Mouse (Mus musculus): ENCODE measurements around the gene Romo1.
"Not testable (repeated sequence)": the region's sequence is repeated elsewhere in the genome, so short reads cannot be mapped to it uniquely, and the experiment has no call there.

Romo1 gene

DNA sequence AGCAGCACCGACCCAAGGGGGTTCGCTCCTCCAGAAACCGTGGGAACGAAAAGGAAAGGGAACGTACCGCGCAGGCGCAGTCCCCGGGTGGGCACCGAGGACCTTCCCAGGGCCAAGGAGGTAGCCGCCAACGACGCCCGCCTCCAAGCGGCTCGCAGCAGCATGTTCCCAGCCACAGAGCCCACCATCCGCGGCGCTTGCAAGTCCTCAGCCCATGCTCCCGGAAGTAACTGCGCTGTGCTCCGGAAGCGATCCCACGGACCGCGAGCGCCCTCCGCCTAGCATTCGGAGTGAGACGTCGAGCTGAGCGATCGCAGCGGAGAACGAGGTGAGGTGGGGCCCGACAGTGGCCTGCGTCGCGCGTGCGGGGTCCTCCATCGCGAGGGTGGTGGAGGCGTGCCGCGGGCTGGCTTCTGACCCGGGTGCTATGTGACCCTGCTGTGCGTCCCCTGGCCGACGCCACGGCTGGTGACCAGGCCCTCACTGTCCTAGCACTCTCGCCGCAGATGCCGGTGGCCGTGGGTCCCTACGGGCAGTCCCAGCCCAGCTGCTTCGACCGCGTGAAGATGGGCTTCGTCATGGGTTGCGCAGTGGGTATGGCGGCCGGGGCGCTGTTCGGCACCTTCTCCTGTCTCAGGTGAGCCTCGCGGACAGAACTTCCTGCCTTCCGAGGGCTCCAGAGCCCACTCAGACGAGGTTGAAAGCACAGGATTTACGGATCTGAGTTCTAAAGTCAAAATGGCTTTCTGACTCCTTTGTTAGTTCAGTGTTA is at the start of gene Romo1, which contains the start of gene Nfs1:
TSS of gene Romo1 (plus strand) at position 87 of the 772 bp plus-strand sequence.
TSS of gene Nfs1 (minus strand) at position 234 of the 772 bp plus-strand sequence.
- DNase-seq (ENCODE audit: low spot score) = peak; percentile 82

DNA sequence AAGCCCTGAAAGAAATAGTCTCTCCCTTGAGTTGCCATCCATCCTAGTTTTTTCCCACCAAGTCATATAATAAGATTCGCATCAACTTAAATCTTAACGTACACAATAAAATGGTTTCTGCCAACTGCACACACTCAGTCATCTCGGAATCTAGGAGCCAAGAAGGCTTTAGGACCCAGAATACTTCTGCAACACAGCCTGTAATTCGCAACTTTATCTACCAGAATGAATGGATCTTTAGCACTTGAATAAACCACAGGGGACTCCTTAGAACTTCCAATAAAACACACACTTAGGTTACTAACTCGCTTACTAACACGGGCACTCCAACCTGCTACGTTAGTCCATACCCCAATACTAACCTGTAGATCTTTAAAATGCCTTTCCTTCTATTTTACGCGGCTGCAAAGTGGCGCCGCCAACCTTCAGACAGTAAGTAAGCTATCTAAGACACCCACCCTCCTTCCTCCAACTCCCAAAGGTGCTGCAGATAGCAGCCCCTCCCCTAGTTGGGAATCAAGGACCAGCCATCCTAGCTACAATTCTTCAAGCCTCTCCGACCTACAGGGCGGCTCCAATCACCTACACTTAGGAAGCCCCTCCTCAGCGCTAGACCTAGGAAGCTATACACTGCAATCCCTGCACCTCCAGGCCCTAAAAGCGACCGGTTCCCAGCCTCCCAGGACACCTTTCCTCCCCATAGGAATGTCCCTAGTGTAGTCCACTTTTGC is 33.0 kb upstream of the Romo1 start:
- DNase-seq (ENCODE audit: low spot score) = peak; percentile 15

DNA sequence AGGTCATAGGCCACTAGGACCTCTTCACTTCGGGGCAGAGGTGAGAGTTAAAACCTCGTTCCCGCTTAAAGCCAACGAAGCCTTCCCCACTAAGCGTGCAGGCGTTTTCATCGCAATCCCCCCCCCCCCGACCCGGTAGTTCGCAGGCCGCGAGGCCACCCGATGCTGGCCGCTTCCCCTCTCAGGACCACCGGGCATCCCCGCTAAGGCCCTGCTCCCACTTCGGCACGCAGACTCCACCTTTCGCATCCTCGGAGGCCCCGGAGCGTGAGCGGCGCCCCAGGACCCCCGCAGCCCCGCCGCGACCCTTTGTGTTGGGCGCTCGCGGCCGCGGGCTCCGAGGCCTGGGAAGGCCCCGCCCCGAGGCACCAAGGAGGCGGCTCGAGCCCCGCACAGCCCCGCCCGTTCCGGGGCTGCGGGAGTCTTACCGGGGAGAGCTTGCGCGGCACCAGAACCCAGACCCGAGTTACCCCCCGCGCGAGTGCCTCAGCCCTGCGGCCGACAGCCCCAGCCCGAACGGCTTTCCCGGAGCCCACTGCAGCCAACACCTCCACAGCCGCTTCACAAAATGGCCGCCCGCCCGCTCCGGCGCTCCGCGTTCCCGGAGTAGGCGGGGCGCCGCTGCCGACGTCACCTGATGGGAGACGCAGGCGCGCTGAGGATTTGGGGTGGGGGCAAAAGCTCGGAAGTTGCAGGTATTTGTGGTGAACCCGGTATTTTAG is 32.3 kb upstream of the Romo1 start, which contains the start of the genes Cpne1 and Rbm12:
TSS of gene Cpne1 (minus strand) at position 608 of the 722 bp plus-strand sequence.
TSS of gene Rbm12 (minus strand) at position 621 of the 722 bp plus-strand sequence.
- DNase-seq (ENCODE audit: low spot score) = peak; percentile 74

DNA sequence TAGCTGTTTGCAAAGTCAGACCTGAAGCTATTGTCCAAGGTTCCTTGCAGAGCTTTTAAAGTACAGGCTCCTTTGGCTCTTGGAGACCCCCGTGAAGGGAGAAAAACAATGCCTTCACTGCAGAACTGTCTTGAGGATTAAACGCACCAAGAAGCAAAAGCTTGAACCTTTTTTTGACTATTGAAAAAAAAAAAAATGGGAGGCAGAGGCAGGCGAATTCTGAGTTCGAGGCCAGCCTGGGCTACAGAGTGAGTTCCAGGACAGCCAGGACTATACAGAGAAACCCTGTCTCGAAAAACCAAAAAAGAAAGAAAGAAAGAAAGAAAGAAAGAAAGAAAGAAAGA is 31.8 kb upstream of the Romo1 start:
- DNase-seq (ENCODE audit: low spot score) = not testable (repeated sequence)

DNA sequence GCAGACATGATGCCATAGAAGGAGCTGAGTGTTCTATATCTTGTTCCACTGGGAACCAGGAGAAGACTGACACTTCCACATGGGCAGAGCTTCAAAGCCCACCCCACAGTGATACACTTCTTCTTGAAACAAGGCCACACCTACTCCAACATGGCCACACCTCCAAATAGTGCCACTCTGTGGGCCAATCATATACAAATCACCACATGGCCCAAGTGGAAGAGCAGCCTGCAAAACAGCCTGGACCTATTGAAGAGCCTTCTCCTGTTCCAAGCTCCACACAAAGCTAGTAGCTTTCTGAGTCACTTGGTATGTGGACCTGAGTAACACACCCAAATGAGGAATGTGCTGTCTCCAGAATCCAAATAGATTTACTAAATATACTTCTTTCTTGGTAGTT is 24.3 kb upstream of the Romo1 start:
- no peak for DNase-seq (ENCODE audit: low spot score)

DNA sequence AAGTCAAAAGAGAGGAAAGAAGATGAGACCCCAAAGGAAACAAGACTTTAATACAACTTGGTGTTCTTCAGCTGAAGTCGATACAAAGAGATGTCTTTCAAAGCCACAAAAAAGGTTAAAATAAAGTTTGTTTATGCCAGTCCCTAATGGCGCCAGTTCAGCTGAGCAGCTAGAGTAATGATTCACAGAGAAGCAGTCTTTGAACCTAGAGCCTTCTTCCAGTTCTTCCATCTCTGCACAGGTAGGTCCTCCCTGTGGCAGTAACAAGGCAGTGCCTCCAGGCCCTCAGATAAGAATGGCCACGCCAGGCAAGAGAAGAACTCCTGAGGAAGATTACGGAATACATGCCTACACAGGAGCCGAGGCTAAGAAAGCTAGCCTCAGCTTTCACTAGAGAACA is 20.1 kb upstream of the Romo1 start:
- no peak for DNase-seq (ENCODE audit: low spot score)

DNA sequence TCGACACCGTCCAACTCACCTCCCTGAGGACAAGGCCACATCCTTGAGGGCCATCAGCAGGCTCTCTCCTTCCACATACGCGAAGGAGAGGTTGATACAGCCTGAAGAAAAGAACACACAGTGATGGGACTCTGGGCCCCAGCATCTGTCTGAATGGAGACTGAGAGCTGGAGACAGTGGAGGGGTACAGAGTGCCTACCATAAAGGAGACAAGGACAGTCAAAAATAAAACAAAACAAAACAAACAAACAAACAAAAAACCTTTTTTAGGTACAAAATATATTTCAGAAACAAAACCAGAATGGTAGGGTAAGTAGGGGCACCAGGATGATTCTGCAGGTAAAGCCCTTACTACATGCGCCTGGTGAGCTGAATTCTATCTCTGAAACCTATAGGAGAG is 16.8 kb upstream of the Romo1 start, which contains the start of gene Gm28036:
TSS of gene Gm28036 (minus strand) at position 101 of the 400 bp plus-strand sequence.
- DNase-seq (ENCODE audit: low spot score) = no peak

DNA sequence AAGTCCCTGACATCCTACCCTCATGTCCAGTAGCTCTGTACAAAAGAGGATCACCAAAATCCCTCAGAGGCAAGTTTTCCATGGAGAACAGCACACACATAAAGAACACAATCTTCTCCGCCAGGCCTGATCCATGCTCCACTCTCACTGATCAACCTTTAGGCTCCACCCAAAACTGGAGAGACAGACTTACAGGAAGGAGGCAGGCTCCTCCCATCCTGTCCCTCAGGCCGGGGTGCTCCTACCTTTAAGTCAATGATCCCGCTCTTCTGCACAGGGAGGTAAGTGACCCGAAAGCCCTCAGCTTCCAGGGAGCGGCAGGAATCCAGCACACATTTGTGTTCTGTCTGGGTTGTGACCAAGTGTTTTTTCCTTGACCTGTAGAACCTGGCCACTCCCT is 9.7 kb upstream of the Romo1 start:
- DNase-seq (ENCODE audit: low spot score) = no peak

DNA sequence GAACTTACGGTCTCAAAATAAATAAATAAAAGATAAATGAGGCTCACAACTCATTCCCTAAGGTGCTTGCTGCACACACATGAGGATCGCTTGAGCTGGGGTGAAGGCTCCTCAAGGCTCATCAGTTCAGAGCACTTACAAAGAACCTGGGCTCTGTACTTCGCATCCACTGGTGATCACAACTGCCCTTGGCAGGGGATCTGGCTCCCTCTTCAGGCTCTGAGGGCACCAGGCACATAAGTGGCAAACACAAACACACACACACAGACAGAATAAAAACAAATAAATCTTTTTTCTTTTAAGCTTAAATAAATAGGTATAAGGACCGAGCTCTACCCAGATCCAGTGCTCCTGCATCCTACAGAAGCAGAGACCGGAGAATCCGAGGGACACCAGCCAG is 8.1 kb upstream of the Romo1 start:
- DNase-seq (ENCODE audit: low spot score) = no peak

DNA sequence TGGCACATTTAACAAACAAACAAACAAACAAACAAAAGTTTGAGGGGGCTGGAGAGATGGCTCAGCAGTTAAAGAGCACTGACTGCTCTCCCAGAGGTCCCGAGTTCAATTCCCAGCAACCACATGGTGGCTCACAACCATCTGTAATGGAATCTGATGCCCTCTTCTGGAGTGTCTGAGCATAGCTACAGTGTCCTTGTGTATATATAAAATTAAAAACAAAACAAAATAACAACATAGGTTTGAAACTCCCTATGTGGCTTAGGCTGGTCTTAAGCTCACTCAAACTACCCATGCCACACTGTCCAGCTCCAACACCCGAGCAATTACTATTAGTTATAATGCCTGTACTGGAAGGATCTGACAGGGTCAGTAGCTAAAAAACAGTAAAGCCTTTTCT is 1.0 kb upstream of the Romo1 start:
- DNase-seq (ENCODE audit: low spot score) = no peak

DNA sequence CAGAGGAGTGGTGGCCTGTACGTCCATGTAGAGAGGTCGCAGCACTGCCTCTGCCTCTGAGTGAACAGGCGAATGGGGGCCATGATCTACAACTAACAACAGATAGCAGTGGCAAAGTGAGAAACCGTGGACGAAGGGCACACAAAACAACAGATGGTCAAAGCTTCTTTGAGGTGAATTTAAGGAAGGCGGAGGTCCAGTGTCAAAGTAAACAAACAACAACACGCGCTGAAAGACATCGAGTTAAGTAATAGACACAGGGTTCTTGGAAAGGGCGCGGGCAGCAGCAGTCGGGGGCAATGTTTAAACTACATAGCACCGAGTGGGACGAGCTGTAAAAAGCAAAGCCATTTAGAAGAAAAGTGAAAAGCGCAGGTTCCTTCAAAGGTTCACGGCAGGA is 472 bp upstream of the Romo1 start:
- no peak for DNase-seq (ENCODE audit: low spot score)

DNA sequence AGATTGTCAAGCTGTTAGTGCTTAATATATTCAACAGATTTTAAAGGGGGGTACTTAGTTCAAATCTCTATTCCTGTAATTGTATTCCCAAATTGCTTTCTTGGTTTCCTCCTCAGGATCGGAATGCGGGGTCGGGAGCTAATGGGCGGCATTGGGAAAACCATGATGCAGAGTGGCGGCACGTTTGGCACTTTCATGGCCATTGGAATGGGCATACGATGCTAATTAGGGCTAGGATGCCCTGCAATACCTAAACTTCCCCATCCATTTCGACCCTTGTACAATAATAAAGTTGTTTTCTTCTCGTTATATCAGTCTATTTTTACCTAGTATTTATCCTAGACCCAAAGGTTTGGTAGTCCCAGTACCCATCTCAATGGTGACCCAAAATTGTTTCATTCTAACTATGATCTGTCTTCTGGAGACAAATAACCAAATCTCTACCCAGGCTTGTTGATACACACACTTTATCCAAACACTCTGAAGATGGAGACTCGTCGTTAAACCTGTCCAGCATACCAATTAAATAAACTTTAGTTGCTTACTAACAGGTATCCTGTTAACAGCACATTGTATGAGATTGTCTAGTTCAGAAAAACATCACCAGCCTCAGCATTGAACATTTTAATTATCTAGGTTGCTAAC is 1.8 kb downstream of the Romo1 start:
- no peak for DNase-seq (ENCODE audit: low spot score)

DNA sequence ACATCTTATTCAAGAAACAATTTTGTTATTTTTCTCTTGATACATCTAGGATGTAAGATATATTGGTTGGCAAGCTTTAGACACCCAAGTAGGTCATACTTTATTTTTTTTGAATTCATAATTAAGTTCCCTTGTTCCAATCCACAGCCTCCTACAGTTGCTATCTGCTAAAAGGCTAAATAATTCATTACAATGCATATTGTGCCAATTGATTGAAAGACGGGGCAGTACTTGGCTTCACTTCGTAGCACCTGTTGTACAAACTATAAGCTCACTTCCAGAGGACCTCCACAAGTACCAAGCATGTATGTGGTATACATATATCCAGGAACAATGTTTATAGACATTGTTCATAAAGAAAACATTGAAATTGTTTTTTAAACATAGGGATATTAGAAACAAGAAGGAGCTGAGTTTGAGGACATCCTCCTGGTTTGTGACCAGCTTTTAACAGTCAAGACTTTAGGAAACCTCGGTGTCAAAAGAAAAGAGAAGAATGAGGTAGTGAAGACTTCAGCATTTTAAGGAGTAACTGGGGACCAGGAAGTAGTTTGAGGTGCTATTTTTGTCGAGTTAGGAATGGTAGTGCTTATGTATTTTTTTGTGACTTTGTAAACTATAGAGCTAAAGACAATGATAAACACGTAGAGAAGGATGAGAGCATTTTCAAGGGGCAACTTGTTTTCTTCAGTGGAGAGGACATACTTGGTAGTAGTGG is 2.6 kb downstream of the Romo1 start:
- DNase-seq (ENCODE audit: low spot score) = no peak

DNA sequence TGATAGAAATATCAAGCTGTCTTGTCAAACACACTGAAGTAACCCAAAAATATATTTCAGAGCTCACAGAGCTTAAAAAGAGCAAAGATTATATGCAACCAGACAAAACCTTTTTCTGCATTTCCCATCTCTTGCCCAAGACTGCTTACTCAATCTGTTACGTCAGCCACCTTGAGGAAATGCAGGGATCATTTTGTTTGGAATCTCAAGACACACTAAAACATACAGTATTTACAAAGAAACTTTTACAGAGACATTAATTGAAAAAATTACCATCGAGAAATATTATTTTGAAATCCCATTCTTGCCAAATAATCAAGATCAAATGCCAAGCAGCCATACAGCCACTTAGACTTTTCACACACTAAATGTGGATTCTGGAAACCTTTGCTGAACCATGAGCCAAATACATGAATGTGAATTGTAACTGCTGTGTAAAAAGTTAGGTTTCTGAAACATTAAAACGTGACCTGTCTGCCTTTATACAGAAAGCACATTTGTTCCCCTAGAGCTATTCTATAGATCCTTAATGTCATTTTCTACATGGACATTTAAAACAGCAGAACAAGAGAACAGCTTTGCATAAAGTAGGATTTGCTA is 3.6 kb downstream of the Romo1 start:
- DNase-seq (ENCODE audit: low spot score) = no peak

DNA sequence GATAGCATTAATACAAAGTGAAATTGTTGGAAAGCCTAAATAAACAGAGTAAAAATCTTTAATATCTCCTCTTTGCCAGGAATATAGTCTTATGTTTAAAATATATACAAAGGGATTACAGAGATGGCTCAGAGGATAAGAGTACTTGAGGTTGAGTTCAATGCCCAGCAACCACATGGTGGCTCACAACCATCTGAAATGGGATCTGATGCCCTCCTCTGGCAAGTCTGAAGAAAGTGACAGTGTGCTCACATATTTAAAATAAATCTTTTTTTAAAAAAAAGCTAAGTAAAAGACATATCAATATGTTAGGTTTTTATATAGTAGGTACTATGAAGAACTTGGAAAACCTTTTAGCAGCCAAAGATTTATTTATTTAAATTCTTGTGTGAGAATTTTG is 7.7 kb downstream of the Romo1 start:
- DNase-seq (ENCODE audit: low spot score) = no peak

DNA sequence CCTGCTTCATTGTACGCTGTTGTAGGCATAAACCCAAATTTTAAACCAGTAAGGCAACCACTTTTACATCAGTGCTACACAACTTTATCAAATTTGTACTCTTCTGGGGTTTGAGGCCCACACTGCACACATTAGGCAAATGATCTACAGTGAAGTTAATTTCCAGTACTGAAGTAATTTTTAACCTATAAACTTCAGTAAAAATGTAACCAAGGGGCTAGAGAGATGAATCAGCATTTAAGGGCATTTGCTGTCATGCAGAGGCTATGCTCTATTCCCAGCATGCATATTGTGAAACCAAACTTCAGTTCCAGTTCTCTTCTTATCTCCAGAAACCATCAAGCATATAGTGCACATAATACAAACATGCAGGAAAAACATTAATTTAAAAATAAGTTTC is 21.6 kb downstream of the Romo1 start:
- no peak for DNase-seq (ENCODE audit: low spot score)

DNA sequence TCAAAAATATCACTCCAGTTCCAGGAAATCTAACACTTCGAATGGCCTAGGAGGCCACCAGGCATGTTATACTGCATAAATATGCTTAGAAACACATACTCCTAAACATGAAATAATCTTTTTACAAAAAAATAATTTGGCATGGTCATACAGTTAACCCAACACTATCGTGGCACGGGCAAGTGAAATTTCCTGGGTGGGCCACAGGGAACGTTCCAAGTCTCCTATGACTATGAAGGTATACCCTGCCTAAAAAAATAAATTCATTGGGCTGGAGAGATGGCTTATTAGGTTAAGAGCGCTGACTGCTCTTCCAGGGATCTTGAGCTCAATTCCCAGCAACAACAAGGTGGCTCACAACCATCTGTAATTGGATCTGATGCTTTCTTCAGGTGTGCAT is 22.7 kb downstream of the Romo1 start:
- DNase-seq (ENCODE audit: low spot score) = no peak

DNA sequence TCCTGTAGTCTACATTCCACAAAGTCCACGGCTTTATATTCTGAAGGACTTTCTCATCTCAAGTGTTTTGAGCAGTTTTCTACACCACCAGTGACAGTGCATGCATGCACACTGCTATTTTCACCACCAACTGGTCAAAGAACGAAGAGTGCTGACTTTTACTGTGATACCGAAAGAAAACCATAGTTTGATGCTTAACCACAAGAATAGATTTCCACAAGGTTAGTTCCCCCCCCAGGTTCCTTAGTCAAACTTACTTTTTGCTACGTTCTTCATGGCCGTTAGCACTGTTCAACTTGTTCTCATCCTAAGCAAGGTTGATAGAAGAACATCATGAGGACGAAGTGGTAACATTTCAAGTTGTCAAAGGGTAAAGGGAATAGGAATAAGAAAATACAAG is 33.2 kb downstream of the Romo1 start:
- DNase-seq (ENCODE audit: low spot score) = no peak

DNA sequence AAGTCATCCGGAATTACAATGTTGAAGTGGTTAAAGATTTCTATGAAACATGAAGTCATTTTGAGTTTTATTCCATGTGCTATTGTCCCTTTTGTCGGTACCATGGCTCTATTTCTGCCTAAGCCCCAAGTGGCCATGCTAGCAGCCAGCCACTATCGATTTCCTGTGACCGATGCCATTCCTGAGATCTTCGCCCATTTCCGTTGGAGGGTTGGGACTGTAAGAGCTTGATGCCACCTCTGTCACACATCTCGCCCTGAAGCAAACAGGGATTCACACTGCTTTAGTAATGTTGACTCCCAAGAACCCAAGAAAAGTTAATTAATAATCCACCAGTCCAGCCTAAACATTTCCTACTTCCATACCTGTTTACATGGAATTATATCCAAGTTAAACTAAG is 33.8 kb downstream of the Romo1 start:
- no peak for DNase-seq (ENCODE audit: low spot score)

DNA sequence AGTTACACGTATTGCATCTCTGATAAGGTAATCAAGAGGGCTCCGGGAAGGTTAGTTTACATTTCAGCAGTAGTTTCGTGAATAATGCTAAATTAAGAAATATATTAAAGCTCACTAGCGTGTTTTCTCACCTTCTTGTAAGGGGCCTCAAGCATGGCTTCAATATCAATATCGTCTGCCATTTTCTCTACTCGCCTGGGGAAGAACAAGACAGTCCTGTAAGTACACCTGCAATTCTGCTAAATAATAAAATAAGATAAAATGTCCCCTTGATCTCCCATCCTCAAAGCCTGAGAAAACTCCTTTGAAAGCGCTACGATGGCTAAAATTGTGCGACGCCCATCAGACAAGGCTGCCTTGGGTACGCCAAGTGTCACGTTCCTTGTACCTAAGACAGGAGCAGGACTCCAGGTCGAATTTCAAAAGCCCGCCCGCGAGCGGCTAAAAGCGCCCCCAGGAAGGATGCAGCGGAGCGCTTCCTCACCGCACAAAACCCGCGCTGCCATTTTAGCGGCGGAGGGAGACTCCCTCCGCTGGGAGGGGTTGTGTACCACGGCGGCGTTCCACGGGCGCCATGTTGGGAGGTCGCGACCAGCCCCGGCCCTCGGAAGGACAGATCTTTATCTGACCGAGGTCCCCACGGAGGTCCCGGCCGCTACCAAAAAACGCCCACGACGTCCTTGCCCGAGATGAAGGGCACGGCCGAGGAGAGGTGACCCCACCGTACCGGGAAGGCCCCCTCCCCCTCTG is 35.4 kb downstream of the Romo1 start:
- DNase-seq (ENCODE audit: low spot score) = peak; percentile 63

DNA sequence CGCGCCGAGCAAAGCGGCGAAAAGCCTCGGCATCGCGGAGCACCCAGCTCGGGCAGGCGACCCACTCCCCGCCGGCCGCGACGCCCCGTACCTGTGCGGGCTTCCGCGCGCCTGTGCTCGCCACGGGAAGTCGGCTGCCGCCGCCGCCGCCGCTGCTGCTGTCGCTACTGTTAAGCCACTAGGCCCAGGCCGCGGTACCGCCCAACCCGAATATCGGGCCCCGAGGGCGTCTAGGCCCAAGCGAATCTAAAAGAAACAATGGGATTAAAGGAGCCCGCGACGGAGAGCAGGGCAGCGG is 35.9 kb downstream of the Romo1 start:
- DNase-seq (ENCODE audit: low spot score) = no peak
